Mouse (Mus musculus) cerebellum, postnatal 10 days (tissue): Measurements from ENCODE around the gene Lgals4.

Experiments used
- DNase-seq, 2 experiments: peaks; one replicate each; pipeline ENCODE4 v3.0.0; 2021; ENCODE audit warnings: mixed read lengths in 2 of 2

Gene Lgals4

GRCm38 (mm10) chr7:28808957-28809393 is 24.7 kb upstream of the Lgals4 start:
- peak; percentile 99 to 100 for DNase-seq

GRCm38 (mm10) chr7:28809401-28810089 is 24.1 kb upstream of the Lgals4 start:
- peak; percentile 84 to 85 for DNase-seq

- peak; percentile 99 for DNase-seq
Measured at GRCm38 (mm10) chr7:28810107-28811066, 23.3 kb upstream of the Lgals4 start.

- peak; percentile 99 for DNase-seq
Measured at GRCm38 (mm10) chr7:28811228-28811627, 22.4 kb upstream of the Lgals4 start.

GRCm38 (mm10) chr7:28811640-28812275 is 21.9 kb upstream of the Lgals4 start:
- peak in 1 of 2 experiments; percentile 33 for DNase-seq

GRCm38 (mm10) chr7:28812436-28812835 is 21.2 kb upstream of the Lgals4 start:
- peak; percentile 6 to 45 for DNase-seq

- peak in 1 of 2 experiments; percentile 23 for DNase-seq
Measured at GRCm38 (mm10) chr7:28812949-28813348, 20.7 kb upstream of the Lgals4 start.

GRCm38 (mm10) chr7:28814306-28815034 is 19.2 kb upstream of the Lgals4 start:
- no peak for DNase-seq

- DNase-seq, result no peak
Measured at GRCm38 (mm10) chr7:28815230-28815629, 18.4 kb upstream of the Lgals4 start.

GRCm38 (mm10) chr7:28816201-28816600 is 17.5 kb upstream of the Lgals4 start:
- DNase-seq, result peak in 1 of 2 experiments; percentile 27

- peak; percentile 35 to 40 for DNase-seq
Measured at GRCm38 (mm10) chr7:28816920-28817319, 16.7 kb upstream of the Lgals4 start.

GRCm38 (mm10) chr7:28817524-28817923 is 16.1 kb upstream of the Lgals4 start:
- DNase-seq, result no peak

GRCm38 (mm10) chr7:28817957-28818356 is 15.7 kb upstream of the Lgals4 start:
- DNase-seq, result peak in 1 of 2 experiments; percentile 24

- DNase-seq, result peak; percentile 43 to 47
Measured at GRCm38 (mm10) chr7:28818436-28818835, 15.2 kb upstream of the Lgals4 start.

- DNase-seq, result no peak
Measured at GRCm38 (mm10) chr7:28818861-28819452, 14.7 kb upstream of the Lgals4 start.

GRCm38 (mm10) chr7:28819571-28819970 is 14.1 kb upstream of the Lgals4 start:
- no peak for DNase-seq

GRCm38 (mm10) chr7:28820358-28821260 is 13.0 kb upstream of the Lgals4 start:
- DNase-seq, result peak in 1 of 2 experiments; percentile 27

GRCm38 (mm10) chr7:28821261-28821831 is 12.3 kb upstream of the Lgals4 start:
- peak; percentile 69 to 74 for DNase-seq

GRCm38 (mm10) chr7:28822556-28822955 is 11.1 kb upstream of the Lgals4 start:
- DNase-seq, result peak in 1 of 2 experiments; percentile 25
